Mouse (Mus musculus): ENCODE data around the gene Fndc11.

Gene Fndc11

DNA sequence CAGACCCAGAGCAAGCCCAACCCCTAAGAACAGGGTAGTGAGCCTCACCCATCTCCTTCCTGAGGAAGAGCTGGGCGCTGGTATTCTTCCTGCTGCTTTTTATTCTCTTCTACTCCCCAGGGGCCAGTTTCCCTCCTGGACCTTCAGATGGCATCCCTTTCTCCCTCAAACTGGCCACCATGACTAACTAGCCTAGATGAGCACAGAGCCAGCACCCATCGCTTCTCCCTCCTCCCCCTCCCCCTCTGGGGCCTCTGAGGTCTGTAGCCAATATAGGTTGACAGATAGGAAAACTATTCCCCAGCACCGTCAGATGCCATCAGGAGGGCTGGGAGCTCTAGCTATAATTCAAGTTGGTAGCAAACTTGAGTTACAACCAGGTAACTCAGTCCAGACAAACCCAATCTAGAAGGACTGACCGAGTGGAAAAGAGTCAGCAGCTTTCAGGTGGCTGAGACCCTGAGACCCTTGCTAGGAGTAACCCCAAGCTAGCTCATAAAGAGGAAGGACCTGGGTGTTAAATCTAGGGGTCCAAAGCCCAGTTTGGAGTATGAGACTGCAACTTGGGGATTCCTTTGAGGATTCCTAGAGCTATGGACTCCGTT is 830 bp upstream of the Fndc11 start:
- no peak for DNase-seq (ENCODE audit: low spot score in 2 of 2)

DNA sequence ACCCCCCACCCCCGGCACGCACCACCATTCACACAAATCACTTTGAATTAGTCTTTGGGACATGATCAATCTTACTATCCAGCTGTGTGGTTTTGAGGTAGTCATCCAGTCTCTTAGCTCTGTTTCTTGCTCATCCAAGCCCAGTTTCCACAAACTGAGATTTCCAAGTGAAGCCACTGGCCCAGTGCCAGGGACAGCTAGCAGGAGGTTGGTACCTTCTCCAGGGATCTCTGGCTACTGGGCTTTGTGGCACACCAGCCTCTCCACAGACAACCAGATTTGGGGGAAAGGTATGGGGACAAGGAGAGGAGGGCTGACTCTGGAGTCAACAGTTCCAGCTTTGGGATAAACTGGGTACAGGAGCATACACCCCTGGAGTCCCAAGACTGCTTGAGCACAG is 548 bp downstream of the Fndc11 start:
- DNase-seq (ENCODE audit: low spot score in 2 of 2) = no peak

DNA sequence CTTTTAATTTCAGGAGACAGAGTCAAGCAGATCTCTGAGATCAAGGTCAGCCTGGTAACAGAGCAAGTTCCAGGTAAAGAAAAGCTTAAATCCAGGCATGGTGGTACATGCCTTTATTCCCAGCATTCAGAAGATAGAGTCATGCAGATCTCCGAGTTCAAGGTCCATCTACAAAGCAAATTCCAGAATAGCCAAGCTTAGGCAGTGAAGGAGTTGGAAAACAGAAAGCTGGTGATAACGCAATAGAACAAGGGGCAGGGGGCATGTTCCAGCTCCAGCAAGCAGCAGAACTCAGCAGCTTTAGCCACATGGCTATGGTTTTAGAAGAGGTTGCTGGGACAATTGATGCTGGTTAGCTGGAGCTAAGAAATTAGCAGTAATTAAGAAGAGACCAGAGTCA is 5.2 kb downstream of the Fndc11 start:
- no peak for DNase-seq (ENCODE audit: low spot score in 2 of 2)

DNA sequence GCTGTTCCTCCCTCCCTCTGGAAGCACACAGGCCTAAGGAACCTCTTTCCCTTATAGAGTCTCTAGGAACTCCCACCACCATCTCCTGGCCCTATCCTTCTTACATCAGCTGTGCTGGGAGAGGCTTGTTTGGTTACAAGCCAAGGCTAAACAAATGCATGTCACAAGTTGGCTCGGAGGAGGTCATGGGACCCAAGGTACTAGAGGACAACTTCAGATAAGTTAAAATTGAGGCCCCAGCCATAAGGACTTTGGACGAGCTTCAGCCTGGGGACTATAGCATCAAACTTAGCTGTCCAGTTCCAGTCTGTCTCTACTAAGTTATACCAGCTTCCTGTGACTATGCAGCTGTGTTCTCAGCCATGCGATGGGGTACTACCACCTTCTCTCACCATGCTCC is 7.3 kb downstream of the Fndc11 start:
- DNase-seq (ENCODE audit: low spot score in 2 of 2) = no peak

DNA sequence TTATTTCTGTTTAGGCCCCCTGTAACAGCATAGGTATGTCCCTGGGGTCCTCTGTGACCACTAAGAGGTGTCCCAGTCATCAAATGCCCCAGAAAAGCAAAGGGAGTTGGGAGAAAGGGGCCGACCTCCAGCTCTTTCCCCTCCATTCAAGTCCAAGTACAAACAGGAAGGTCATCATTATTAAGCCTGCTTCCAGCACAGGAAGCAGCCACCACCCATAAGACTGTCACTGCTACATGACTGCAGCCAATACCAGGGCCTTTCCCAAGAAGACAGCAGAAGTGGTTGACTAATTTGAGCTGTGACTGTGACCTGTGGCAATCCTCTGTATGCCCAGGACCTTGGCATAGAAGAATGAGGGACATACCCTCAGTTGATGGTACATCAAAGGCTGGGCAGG is 8.5 kb downstream of the Fndc11 start:
- no peak for DNase-seq (ENCODE audit: low spot score in 2 of 2)

DNA sequence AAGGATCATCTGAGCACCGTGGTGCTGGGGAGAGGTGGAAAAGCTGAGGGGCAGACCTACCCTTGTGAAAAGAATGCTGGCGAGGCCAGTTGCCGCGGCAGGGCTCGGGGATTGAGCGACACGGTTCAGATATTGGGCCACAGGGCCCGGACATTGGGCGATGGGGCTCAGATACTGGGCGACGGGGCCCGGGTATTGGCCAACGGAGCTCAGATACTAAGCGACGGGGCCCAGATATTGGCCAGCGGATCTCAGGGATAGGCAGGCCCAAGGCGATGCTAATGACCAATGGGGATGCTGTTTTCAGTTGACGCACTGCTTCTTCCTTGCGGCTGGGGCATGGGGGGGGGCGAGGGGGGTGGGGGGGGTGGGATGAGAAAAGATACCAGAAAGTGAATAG is 11.4 kb downstream of the Fndc11 start:
- no peak for DNase-seq (ENCODE audit: low spot score in 2 of 2)

DNA sequence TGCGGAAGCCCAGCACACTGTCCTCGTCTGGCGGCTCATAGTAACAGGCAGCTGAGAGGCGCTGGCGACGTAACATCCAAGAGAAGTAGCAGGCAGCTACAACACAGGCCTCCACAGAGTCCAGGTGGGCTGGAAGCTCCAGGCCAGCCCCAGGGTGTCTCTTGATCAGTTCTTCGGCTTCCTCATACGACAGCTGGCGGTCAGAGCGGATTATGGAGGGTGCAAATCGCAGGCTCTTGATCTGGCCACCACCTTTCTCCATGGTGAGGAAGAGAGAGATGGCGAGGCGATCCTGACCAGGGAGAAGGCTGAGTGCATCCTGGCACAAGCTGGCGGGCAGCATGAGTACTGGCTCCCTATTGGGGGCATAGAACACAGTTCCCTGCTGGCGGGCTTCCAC is 13.6 kb downstream of the Fndc11 start:
- DNase-seq (ENCODE audit: low spot score in 2 of 2) = no peak

DNA sequence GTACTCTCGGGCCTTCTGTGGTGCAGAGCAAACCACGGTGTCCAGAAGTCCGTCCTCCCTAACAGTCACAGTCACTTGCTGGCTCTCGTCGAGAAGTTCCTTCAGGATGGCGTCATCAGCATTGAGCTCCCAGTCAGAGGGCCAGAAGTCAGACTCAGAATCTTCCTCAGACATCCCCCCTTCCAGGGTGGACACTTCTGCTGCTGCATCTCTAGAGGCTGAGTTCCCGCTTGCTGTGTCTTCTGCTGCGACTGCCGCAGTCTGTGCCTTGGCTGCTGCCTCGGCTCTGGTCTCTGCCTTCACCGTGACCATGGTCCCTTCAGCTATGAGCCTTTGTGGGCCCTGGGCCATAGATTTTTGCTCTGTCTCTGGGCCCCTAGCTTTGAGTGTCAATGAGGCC is 14.9 kb downstream of the Fndc11 start:
- DNase-seq (ENCODE audit: low spot score in 2 of 2) = no peak

DNA sequence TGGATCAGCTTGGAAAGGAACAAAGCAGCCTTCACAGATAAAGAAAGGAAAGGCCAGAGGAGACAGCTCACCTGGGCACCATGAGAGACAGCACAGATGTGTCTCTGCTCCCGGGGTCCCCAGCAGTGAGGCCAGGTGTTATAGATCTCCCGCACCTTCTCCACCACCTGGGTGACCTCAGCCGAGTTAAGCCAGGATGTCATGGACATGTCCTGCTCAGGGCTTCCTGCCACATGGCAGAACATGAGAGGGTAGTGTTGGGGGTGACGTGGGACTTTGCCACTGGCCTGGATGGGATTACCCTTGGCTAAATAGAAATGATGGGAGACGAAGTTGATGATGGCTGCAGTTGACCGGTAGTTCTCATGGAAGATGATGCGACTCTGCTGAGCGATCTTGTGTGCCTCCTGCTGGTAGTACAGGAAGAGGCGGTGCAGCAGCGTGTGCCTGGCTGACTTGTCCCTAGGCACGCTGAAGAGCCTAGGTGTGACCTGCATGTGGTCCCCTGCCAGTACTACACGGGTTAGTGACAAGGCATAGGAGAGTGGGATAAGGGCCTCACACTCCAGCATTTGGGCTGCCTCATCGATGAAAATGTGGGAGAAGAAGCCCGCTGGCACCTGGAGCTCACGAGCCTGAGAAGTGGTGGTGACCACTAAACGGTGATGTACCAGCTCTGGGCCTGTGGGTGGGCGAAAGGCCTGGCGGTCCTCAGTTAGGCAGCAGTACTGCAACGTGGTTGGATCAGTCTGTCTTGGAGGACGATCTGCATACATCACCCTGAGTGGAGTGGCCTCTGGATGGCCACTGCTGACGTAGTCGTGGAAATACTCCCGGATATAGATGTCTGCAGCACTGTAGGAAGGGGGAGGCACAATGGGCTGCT is 16.1 kb downstream of the Fndc11 start:
- DNase-seq (ENCODE audit: low spot score in 2 of 2) = no peak

DNA sequence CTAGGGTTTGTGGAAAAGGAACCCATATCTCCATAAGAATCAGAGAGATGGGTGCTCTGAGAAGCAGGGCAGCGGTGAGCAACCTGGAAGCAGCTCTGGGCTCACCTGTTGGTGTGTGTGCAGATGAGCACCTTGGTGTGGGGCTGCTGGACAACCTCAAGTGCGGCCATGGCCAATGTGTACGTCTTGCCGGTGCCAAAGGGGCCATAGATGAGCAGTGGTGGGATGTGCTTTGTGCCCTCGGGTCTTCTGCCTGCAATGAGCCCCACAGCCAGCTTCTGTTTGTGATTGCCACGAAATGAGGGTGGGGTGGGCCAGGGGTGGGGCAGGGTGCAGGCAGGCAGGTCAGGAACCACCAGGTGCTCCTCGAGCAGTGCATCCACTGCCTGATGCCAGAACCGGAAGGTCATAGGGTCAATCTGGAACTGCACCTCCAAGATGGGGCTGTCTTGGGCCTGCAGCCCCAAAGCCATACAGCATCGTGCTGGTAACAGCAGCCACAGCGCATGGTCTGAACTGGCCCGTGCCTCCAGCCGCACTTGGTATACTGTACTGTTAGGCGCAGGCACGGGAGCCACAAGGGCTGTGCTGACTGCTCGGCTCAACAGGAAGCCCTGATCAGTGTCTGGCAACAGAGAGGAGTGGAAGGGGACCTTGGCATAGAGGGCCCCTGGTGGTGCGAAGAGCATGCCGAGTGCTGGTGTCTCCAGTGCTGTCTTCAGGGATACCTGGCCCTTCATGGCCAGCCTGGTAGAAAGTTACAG is 17.6 kb downstream of the Fndc11 start:
- no peak for DNase-seq (ENCODE audit: low spot score in 2 of 2)

DNA sequence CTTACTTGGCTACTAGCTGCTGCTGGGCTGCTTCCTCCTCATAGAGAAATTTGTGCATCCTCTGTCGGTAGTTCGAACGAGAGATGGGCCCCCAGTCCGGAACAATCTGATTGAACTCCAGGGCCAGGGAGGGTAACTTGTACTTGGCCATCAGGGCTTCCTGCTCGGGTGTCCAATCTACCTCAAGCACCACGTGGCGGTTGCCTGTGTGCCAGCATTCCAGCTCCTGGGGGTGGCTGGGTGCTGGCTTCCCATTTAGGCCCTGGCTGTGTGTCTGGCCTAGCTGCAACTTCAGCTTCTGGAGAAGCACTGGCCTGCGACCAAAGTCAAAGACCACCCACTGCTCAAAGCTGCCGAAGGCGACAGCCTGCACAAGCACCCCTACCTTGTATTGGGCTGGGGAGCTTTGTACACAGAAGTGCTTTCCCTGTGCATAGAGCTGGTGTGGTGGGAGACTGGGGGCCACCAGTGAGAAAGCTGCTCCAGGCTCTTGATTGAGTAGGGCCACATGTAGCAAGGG is 18.3 kb downstream of the Fndc11 start:
- DNase-seq (ENCODE audit: low spot score in 2 of 2) = no peak

DNA sequence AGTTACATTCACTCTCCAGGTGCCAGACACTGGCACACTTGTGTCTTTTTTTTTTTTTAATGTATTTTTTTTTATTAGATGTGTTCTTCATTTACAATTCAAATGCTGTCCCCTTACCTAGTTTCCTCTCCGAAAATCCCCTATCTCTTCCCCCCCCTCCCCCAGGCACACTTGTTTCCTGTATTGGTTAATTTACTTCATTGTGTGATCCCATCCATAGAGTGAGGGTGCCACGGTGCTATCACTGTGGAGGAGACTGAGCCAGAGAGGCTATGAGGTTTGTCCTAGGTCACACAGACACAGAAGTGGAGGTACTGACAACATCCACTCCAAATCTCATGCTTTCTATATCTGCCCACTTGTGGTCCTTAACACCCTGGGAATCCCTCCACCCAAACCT is 19.0 kb downstream of the Fndc11 start:
- no peak for DNase-seq (ENCODE audit: low spot score in 2 of 2)

DNA sequence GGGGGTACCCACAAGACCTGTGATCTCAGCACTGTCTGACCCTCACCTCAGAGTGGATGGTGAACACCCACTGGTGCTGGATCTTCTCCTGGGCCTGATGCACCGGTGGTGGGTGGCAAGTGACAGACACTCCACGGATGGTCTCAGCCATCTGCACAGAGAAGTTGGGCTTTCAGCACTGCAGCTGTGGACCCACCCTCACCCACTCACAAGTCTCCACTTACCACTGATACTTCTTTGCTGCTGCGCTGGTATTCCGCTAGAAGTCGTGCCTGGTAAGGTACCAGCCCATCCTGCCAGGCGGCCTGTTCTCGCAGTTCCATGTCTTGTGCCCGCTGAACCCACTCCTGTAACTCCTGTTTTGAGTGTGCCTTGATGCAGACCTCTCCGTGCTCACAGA is 19.4 kb downstream of the Fndc11 start:
- DNase-seq (ENCODE audit: low spot score in 2 of 2) = peak in 1 of 2 experiments; percentile 8

DNA sequence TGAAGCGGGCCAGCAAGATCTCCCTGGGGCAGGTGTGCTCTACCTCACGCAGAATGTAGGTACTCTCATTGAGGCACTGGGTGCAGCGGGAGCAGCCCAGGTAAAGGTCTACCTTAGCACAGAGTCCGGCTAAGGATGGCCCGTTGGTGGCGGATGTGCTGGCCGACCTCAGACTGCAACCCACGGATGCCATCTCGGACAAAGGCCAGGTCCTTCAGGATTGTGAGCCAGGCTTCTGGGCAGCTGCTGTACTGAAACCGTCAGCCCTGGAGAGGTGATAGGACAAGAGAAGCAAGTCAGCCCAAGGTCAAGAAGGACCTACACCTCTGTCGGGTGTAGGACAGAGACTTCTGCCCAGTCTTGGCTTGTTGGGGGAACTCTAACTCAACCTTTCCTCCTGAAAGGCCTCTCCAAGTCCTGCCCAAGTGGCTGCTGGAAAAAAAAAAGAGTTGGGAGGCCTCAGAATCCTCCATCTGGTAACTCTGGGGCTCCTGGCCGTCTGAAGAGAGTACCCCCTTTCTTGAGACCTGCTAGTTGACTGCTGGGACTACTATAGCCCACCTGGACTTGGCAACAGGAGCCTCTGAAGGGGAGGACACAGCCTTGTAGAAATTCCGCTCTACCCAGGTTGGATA is 21.1 kb downstream of the Fndc11 start:
- DNase-seq (ENCODE audit: low spot score in 2 of 2) = no peak

DNA sequence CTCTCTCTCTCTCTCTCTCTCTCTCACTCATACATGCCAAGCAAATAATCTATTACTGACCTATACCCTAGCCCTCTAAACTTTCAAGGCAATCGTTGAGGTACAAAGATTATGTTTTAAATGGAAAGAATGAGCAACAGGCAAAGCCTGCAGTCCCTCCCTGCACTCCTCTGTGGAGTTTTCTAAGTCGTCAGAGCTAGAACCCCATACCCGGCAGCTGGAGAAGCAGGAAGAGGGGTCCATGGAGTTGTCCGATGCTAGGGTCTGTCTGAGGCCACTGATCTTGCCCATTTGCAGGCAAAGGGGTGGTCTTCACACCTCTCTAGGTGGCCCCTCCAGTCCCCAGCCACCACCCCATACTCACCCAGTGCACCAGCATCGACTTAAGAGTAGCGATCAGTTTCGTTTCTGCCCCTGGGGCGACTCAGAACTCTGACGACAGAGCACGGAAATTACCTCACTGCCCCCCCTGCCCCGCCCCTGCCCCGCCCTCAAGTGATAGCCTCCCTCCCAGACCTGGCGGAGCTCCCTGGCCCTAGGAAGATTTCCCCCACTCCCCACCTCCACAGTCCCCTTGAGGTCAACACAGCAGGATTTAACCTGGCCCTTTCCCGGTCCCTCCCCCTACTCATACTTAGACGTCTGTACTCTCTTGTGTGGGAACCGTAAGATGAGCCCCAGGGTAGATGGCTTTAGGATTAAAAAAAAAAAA is 21.9 kb downstream of the Fndc11 start, which contains the start of gene Helz2:
TSS of gene Helz2 (minus strand) at position 426 of the 712 bp plus-strand sequence.
- DNase-seq (ENCODE audit: low spot score in 2 of 2) = no peak

DNA sequence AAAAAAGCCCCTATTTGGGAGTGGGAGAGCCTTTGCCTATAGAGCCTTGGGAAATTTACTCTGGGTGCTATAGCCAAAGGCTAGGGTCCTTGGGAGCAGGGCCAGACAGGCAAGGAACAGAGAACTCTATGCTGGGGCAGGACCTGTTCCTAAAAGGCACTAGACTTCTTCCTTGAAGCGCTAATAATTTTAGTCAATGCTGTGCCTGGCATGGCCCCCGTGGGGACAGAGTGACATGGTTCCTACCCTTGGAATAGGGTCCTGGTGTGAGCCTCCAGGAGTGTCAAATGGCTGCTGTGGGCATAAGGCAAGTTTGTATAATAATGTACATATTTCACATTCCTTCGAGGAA is 22.5 kb downstream of the Fndc11 start:
- DNase-seq (ENCODE audit: low spot score in 2 of 2) = no peak

DNA sequence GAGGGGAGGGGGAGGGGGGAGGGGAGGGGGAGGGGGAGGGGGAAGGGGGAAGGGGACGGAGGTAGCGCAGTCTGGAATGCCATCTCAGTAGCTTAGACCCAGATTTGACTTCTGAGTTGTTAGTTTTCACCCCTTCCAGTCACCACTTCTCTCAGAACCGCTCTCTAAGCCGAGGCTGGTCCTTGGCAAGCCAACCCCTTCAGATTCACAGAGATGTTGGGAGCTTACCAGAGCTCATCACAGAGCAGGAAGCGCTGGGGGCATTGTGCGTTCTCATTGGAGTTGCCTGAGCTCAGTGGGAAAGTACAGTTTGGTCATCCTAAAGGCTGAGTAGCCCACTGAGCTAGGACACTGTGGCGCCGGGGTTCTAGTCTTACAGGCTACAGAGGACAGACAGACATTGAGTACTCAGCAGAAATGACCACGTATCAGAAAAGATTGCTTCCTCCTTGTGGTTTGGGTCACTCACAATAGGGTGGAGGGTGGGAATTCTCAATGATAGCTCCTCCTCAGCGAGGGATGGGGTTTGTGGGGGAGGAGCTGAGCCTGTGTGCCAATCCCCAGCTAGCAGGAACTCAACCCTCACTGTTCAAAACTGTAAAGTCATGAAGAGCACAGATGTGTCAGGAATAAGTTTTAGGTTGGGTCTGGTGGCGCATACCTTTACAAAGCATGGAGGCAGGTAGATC is 24.0 kb downstream of the Fndc11 start:
- DNase-seq (ENCODE audit: low spot score in 2 of 2) = no peak

DNA sequence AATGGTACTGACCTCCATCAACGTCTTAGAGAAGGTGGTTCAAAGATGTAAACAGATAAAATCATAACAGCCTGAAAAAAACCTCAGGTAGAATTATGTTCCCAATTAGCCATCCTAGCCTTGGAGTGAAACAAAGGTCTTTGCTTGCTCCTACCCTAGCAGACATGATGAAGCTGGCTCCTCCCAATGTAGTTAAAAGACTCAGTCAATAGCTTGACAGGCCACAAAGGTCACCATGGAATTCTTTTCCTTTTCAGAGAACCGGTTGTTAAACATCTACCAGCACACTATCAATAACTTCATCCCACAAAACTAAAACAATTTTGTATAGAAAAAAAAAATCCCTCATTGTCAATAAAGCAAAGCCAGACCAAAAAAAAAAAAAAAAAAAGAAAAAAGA is 25.2 kb downstream of the Fndc11 start:
- no peak for DNase-seq (ENCODE audit: low spot score in 2 of 2)

DNA sequence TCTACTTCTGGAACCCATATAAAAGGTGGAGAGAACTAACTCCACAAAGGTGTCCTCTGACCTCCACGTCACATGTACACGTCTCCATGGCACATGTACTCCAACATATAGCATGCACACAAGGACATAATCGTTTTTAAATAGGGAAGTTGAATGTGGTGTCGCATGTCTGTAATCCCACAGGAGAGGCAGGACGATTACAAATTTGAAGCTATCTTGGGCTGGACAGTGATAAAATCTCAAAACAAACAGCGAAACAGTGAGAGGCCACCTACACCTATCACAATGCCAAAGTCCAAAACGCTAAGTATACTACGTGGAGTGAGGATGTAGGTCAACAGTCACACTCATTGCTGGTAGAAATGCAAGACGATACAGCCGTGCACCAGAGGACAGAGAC is 29.4 kb downstream of the Fndc11 start:
- no peak for DNase-seq (ENCODE audit: low spot score in 2 of 2)

DNA sequence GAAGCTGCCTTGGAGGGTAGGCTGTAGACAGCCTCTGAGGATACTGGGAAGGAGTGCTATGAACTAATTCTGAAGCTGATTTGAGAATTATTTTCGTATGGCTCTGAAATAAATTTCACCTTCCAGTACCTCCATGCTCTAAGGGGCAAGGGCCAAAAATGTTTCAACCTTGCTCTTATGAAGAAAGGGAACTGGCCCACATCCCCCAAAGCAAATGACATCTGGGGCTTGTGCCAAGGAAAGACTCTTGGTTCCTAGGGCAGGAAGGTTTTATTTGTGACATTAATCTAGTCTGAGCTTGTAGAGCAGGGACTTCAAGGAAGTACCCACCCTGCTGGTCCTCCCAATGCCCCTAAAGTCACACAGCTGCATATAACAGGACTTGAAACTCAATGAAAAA is 32.0 kb downstream of the Fndc11 start:
- DNase-seq (ENCODE audit: low spot score in 2 of 2) = no peak

DNA sequence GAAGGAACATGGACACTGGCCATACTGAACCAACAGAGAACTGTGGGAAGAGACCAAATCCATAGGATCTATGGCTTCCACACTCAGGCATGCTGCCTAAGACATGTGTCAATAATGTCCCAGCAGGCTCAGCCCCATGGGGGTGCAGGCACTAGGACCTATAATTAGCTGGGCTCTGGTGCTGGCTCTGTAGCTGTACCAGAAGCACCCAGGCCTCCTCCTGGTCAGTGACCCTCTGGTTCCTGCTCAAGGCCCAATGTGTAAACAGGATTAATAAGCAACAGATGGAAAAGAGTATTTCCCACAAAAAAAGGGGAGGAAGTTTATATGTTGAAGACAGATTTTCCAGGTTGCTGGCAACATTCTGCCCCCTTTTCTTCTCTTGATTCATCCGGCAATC is 33.4 kb downstream of the Fndc11 start:
- no peak for DNase-seq (ENCODE audit: low spot score in 2 of 2)
